23 mouse cellular contexts compared by ENCODE assay signal in the genomic region with DNA sequence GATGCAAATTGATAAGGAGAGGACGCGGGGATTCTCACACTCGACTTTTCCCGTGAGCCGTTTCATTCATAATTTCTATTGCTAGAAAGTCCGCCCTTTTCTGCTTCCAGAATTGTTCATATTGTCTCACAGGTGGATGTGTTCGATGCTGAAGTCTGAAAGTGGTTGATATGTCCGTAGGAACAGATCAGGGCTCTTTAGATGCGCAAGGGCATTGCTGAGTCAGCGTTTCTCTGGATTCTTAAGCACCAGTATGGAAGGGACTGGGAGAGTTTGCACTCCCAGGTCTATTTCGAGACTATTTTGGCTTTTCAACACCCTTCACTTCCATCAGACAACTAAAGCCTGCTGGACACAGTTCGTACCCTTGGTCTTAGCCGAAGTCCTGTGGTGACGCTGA. TPM values are rescaled to one million over a fixed set of nuclear protein-coding genes. Genes with fewer than 3 reads are reported as not detected.
A peak's percentile ranks its signal among the peaks of the same experiment; 100 is the strongest.
DNase-seq lines count a peak whose midpoint lies in the region; ATAC-seq and TF ChIP-seq lines count a peak whose summit lies in the region.
"Had no signal": no experiment of that assay in that cellular context is flagged by ENCODE, and none has a peak within 500 bp of the region (broad histone marks: within the 10 kb centered on the region; RNA-seq: fewer than 3 reads in every experiment).

No protein-coding gene starts in this region.

- peak overlapping the region; percentile 55 for H3K4me3 ChIP-seq in liver, adult 2 months (ENCODE audit: insufficient read depth, low read depth, low read length)
- H3K4me3 ChIP-seq in MEL (ENCODE audit: control insufficient read depth in 1 of 2, insufficient read depth in 1 of 2, low read depth in 2 of 2, low read length in 2 of 2) (no peak overlapping the region), macrophage (ENCODE audit: inconsistent target) (peak overlapping the region; percentile 75)
- H3K4me3 ChIP-seq in liver, embryonic 12.5 days: peak overlapping the region; percentile 20; the same call in 1 of the 2 replicates
- H3K4me3 ChIP-seq: heart, embryonic 15.5 days; hindbrain, embryonic 10.5 days; intestine, embryonic 15.5 days; limb, embryonic 12.5 days; lung, embryonic 15.5 days; midbrain, embryonic 10.5 days; neural tube, embryonic 15.5 days had no signal

- H3K4me2 ChIP-seq in liver, embryonic 12.5 days: no peak overlapping the region
- H3K4me2 ChIP-seq: heart, embryonic 15.5 days; intestine, embryonic 15.5 days; limb, embryonic 12.5 days; lung, embryonic 15.5 days; neural tube, embryonic 15.5 days had no signal

- no peaks in the 10 kb centered on the region for H3K36me3 ChIP-seq in liver, adult 2 months (ENCODE audit: control insufficient read depth, insufficient read depth, low read length)
- H3K36me3 ChIP-seq in MEL (ENCODE audit: control insufficient read depth in 1 of 2, insufficient read depth in 2 of 2, low read length in 2 of 2): peaks cover 0 to 5% of the 10 kb centered on the region in 2 experiments; a peak in 2 of 4 replicates
- no peaks in the 10 kb centered on the region for H3K36me3 ChIP-seq in liver, embryonic 12.5 days
- no peaks in the 10 kb centered on the region for H3K36me3 ChIP-seq in macrophage (ENCODE audit: inconsistent target)
- H3K36me3 ChIP-seq: heart, embryonic 15.5 days; hindbrain, embryonic 10.5 days; intestine, embryonic 15.5 days; limb, embryonic 12.5 days; lung, embryonic 15.5 days; midbrain, embryonic 10.5 days; neural tube, embryonic 15.5 days had no signal

- peak overlapping the region; percentile 92 for H3K27ac ChIP-seq in liver, adult 2 months (replicated peaks; ENCODE audit: insufficient read depth, low read depth, low read length)
- no peak overlapping the region for H3K27ac ChIP-seq in MEL (ENCODE audit: control insufficient read depth, low read depth, low read length)
- no peak overlapping the region for H3K27ac ChIP-seq in liver, embryonic 12.5 days
- H3K27ac ChIP-seq in macrophage: peak overlapping the region; percentile 94
- H3K27ac ChIP-seq: heart, embryonic 15.5 days; hindbrain, embryonic 10.5 days; intestine, embryonic 15.5 days; limb, embryonic 12.5 days; lung, embryonic 15.5 days; midbrain, embryonic 10.5 days; neural tube, embryonic 15.5 days had no signal

- H3K79me2 ChIP-seq in liver, adult 2 months (ENCODE audit: control insufficient read depth, insufficient read depth, low read length): no peaks in the 10 kb centered on the region; the same call in 1 of the 2 replicates
- H3K79me2 ChIP-seq in MEL (ENCODE audit: control insufficient read depth, insufficient read depth, low read length, poor library complexity) (no peaks in the 10 kb centered on the region), macrophage (ENCODE audit: inconsistent target) (peaks cover 59% of the 10 kb centered on the region)

- peak overlapping the region; percentile 74 for H3K9ac ChIP-seq in liver, adult 2 months (ENCODE audit: low read depth, low read length)
- H3K9ac ChIP-seq in MEL (ENCODE audit: control insufficient read depth, low read depth, low read length, poor library complexity, severe bottlenecking): no peak overlapping the region
- H3K9ac ChIP-seq in liver, embryonic 12.5 days: no peak overlapping the region
- H3K9ac ChIP-seq: forebrain, postnatal 0 days; heart, embryonic 15.5 days; intestine, embryonic 15.5 days; limb, embryonic 12.5 days; lung, embryonic 15.5 days; neural tube, embryonic 15.5 days had no signal

- TF ChIP-seq RAD21 in MEL (IDR thresholded peaks at IDR 0.05; ENCODE audit: low read depth, low read length): no peak

- DNase-seq in liver, adult 2 months (ENCODE audit: extremely low read depth, low read depth, low spot score): no peak
- DNase-seq in liver (no peak), MEL (ENCODE audit: low read depth, low spot score) (peak; percentile 14)
- DNase-seq: adrenal gland, postnatal 36 days; cerebellum, adult 11-12 months; cerebellum, postnatal 10 days; forebrain, postnatal 0 days; kidney, adult 8-10 months; kidney, postnatal 10 days; lung, postnatal 4 days had no signal

- TF ChIP-seq CTCF in liver, adult 2 months (IDR thresholded peaks at IDR 0.05; ENCODE audit: low read depth, low read length): no peak
- TF ChIP-seq CTCF in MEL (IDR thresholded peaks at IDR 0.05 in 2 of 3, conservative IDR thresholded peaks at IDR 0.05 in 1 of 3; ENCODE audit: control insufficient read depth in 1 of 3, insufficient read depth in 1 of 3, low read depth in 2 of 3, low read length in 3 of 3, poor library complexity in 1 of 3, severe bottlenecking in 1 of 3): no peak

- ATAC-seq in liver, embryonic 12.5 days: no peak
- ATAC-seq in CD4-positive, CD25-positive, alpha-beta regulatory T cell, adult 4 months: no peak
- ATAC-seq in megakaryocyte, adult 5-6 weeks (ENCODE audit: poor library complexity, severe bottlenecking): no peak
- ATAC-seq: forebrain, postnatal 0 days; hindbrain, embryonic 16.5 days; intestine, embryonic 15.5 days had no signal

- TF ChIP-seq EP300 in MEL (IDR thresholded peaks at IDR 0.05; ENCODE audit: low read depth in 1 of 2, low read length in 2 of 2): no peak

- WGBS in liver, adult 2 months: 72% methylated on average over 14 of the region's 14 CpGs
- WGBS in liver, embryonic 12.5 days (ENCODE audit: insufficient replicate concordance): 63% methylated on average over 14 of the region's 14 CpGs
- WGBS in macrophage (ENCODE audit: missing documents): 90% methylated on average over 14 of the region's 14 CpGs

- no peaks in the 10 kb centered on the region for H3K27me3 ChIP-seq in liver, adult 2 months (ENCODE audit: control insufficient read depth, insufficient read depth, low read length)
- no peaks in the 10 kb centered on the region; a peak in 2 of 4 replicates for H3K27me3 ChIP-seq in MEL (ENCODE audit: control insufficient read depth in 1 of 2, insufficient read depth in 2 of 2, low read length in 2 of 2)
- no peaks in the 10 kb centered on the region for H3K27me3 ChIP-seq in liver, embryonic 12.5 days (replicated peaks)
- H3K27me3 ChIP-seq: heart, embryonic 15.5 days; intestine, embryonic 15.5 days; limb, embryonic 12.5 days; lung, embryonic 15.5 days; neural tube, embryonic 15.5 days had no signal

- no peaks in the 10 kb centered on the region for H3K4me1 ChIP-seq in liver, adult 2 months (ENCODE audit: control insufficient read depth, insufficient read depth, low read length)
- H3K4me1 ChIP-seq in MEL (ENCODE audit: control insufficient read depth in 1 of 2, insufficient read depth in 2 of 2, low read length in 2 of 2): peaks cover 6 to 14% of the 10 kb centered on the region in 2 experiments; a peak in 3 of 4 replicates
- no peaks in the 10 kb centered on the region for H3K4me1 ChIP-seq in liver, embryonic 12.5 days
- H3K4me1 ChIP-seq: hindbrain, embryonic 10.5 days; intestine, embryonic 15.5 days; limb, embryonic 12.5 days; lung, embryonic 15.5 days; midbrain, embryonic 10.5 days; neural tube, embryonic 15.5 days had no signal

- TF ChIP-seq POLR2A in liver, adult 2 months (IDR thresholded peaks at IDR 0.05; ENCODE audit: extremely low read depth, insufficient read depth, low read length): no peak
- TF ChIP-seq POLR2A in MEL (IDR thresholded peaks at IDR 0.05; ENCODE audit: control insufficient read depth in 1 of 2, insufficient read depth in 1 of 2, low read depth in 1 of 2, low read length in 2 of 2, poor library complexity in 1 of 2): no peak

- H3K9me3 ChIP-seq in MEL (replicated peaks; ENCODE audit: insufficient read depth, low read length): no peaks in the 10 kb centered on the region
- no peaks in the 10 kb centered on the region for H3K9me3 ChIP-seq in liver, embryonic 12.5 days (replicated peaks)
- H3K9me3 ChIP-seq: heart, embryonic 15.5 days; hindbrain, embryonic 10.5 days; intestine, embryonic 15.5 days; limb, embryonic 12.5 days; lung, embryonic 15.5 days; midbrain, embryonic 10.5 days; neural tube, embryonic 15.5 days had no signal

TF ChIP-seq in MEL, 35 proteins besides CTCF, POLR2A, EP300 and RAD21:
- TF ChIP-seq NRF1 (IDR thresholded peaks at IDR 0.05; ENCODE audit: insufficient read depth, low read depth, low read length, poor library complexity, severe bottlenecking) (no peak), MAFK (IDR thresholded peaks at IDR 0.05; ENCODE audit: borderline replicate concordance, low read depth, low read length) (peak; percentile 91)

RNA-seq across cellular contexts. Expression of a gene that starts 0.8 kb away (rescaled TPM):
- total RNA-seq in liver, adult 2 months (2014; rRNA removed): 42.8 and 49.4 TPM in 2 replicates
- 2.1 and 2.7 TPM in 2 replicates for polyA plus RNA-seq in liver, adult 2 months (2012; rRNA removed)
- total RNA-seq in MEL (2012; rRNA removed): 0.07 and 0.08 TPM in 2 replicates
- polyA plus RNA-seq in MEL (2012; ENCODE audit: insufficient read depth in 1 of 2, insufficient read length in 2 of 2, low read depth in 1 of 2, low replicate concordance in 2 of 2, missing spikeins in 1 of 2): not detected
- polyA plus RNA-seq in liver, embryonic 12.5 days (2016; fragmentation: Nextera tagmentation; extraction: Ambion mirVana): 6.8 and 7.5 TPM in 2 replicates
- total RNA-seq in macrophage (2018; cell fraction: chromatin; rRNA removed): 1,000 to 10,000 TPM in 1 of 26 experiments, 100 to 1,000 TPM in 23, 10 to 100 TPM in 2; 34.8 to 1,051 (median 333) TPM
- total RNA-seq in macrophage (2018; cell fraction: cytosol; rRNA removed): 100 to 1,000 TPM in 15 of 26 experiments, 10 to 100 TPM in 11; 59.1 to 579 (median 243) TPM
- 1,000 to 10,000 TPM in 7 of 26 experiments, 100 to 1,000 TPM in 19; 105 to 2,075 (median 421) TPM for total RNA-seq in macrophage (2018; cell fraction: nucleus; rRNA removed)
- polyA plus RNA-seq in macrophage (2018): 311 to 697 TPM (median 500 TPM) in 3 replicates
- polyA plus RNA-seq in CD4-positive, CD25-positive, alpha-beta regulatory T cell, adult 4 months (2017; shearing (Covaris generic)): under 1 TPM; 0.13 to 0.25 TPM
- 5.9 and 8.7 TPM in 2 replicates for total RNA-seq in megakaryocyte, adult 5-6 weeks (2015)
- 10.3 and 11.3 TPM in 2 replicates for total RNA-seq in megakaryocyte, adult 5-6 weeks (2017)

RNA-seq across cellular contexts. Expression of a gene that starts 55.7 kb away (rescaled TPM):
- total RNA-seq in liver, adult 2 months (2014; rRNA removed): not detected in 2 replicates
- polyA plus RNA-seq in liver, adult 2 months (2012; rRNA removed): not detected in 2 replicates
- 0.04 and 0.07 TPM in 2 replicates for total RNA-seq in MEL (2012; rRNA removed)
- polyA plus RNA-seq in MEL (2012; ENCODE audit: insufficient read depth in 1 of 2, insufficient read length in 2 of 2, low read depth in 1 of 2, low replicate concordance in 2 of 2, missing spikeins in 1 of 2) (under 1 TPM in 1 of 2 experiments, not detected in 1; 0.06 TPM), macrophage (2018) (not detected in 3 replicates)
- polyA plus RNA-seq in liver, embryonic 12.5 days (2016; fragmentation: Nextera tagmentation; extraction: Ambion mirVana): 0.12 TPM in 1 of 2 replicates, not detected in the other
- total RNA-seq in macrophage (2018; cell fraction: chromatin; rRNA removed): under 1 TPM in 10 of 26 experiments, not detected in 16; 0.18 to 0.47 (median 0.21) TPM
- under 1 TPM in 7 of 26 experiments, not detected in 19; 0.03 to 0.06 (median 0.04) TPM for total RNA-seq in macrophage (2018; cell fraction: cytosol; rRNA removed)
- under 1 TPM in 12 of 26 experiments, not detected in 14; 0.12 to 0.77 (median 0.22) TPM for total RNA-seq in macrophage (2018; cell fraction: nucleus; rRNA removed)
- polyA plus RNA-seq in CD4-positive, CD25-positive, alpha-beta regulatory T cell, adult 4 months (2017; shearing (Covaris generic)): not detected
- total RNA-seq in megakaryocyte, adult 5-6 weeks (2015): 0.11 and 1.0 TPM in 2 replicates
- total RNA-seq in megakaryocyte, adult 5-6 weeks (2017): 0.37 and 0.59 TPM in 2 replicates
- polyA plus RNA-seq: forebrain, embryonic 11.5 days; hindbrain, embryonic 10.5 days; limb, embryonic 12.5 days; lung, embryonic 15.5 days had no signal

Comparison
In these comparisons a context has a peak if more than half of its experiments do, and no peak if none do; other contexts are left out.
1. H3K27ac ChIP-seq: peak in liver, adult 2 months (single experiment) and macrophage (single experiment); none in MEL (single experiment) and liver, embryonic 12.5 days (single experiment).
2. H3K4me3 ChIP-seq: peak in liver, adult 2 months (single experiment), liver, embryonic 12.5 days (single experiment) and macrophage (single experiment); none in MEL (0 of 2).
3. RNA of a gene that starts 0.8 kb away (polyA plus RNA-seq): 311 to 697 TPM in macrophage; 6.8 to 7.5 TPM in liver, embryonic 12.5 days, 2.1 to 2.7 TPM in liver, adult 2 months, 0.13 to 0.25 TPM in CD4-positive, CD25-positive, alpha-beta regulatory T cell, adult 4 months and not detected in MEL; every median in the first group is over 10 times any median in the second.